Mouse (Mus musculus): ENCODE data around the gene Mpig6b. TPM values are rescaled to one million over a fixed set of nuclear protein-coding genes. Genes with fewer than 3 reads are reported as not detected.

The Mpig6b gene
- polyA plus RNA-seq, 1 experiment from 2014 or later, result 11.2 TPM

DNA sequence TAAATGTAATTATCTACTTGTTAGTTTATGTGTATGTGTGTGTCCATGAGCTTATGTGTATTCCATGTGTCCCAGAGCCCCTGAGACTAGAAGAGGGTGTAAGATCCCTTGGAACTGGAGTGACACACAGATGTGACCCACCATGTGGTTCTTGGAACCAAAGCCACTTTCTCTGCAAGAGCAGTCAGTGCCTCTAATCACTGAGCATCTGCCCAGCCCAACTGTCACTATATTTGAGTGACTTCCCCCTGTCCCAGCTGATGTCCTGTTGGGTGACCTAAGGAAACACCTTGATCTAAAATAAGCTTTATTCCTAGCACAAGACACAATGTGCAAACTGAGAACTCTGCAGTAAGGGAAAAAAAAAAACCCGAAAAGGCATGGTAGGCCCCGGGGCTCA, 37.7 kb downstream of the Mpig6b start:
- Histone ChIP-seq H3K4me3 (ENCODE audit: low read depth, low read length) (no peak overlapping the region), H3K9me3 (ENCODE audit: control insufficient read depth, low read length) (no peaks in the 10 kb centered on the region), H3K36me3 (ENCODE audit: control insufficient read depth, insufficient read depth, low read length) (no peaks in the 10 kb centered on the region), H3K4me1 (replicated peaks; ENCODE audit: control insufficient read depth, insufficient read depth, low read length) (peaks cover 43% of the 10 kb centered on the region), H3K9ac (ENCODE audit: low read depth, low read length) (no peak overlapping the region), H3K4me2 (no peak overlapping the region), H3K27ac (ENCODE audit: low read depth, low read length) (no peak overlapping the region), H3K27me3 (replicated peaks; ENCODE audit: control insufficient read depth, insufficient read depth, low read length) (no peaks in the 10 kb centered on the region)
- ATAC-seq (replicated peaks; ENCODE audit: low FRiP score), result no peak
- WGBS, result 67% methylated on average over 2 of the region's 2 CpGs
- no peak for DNase-seq (ENCODE audit: low spot score)

DNA sequence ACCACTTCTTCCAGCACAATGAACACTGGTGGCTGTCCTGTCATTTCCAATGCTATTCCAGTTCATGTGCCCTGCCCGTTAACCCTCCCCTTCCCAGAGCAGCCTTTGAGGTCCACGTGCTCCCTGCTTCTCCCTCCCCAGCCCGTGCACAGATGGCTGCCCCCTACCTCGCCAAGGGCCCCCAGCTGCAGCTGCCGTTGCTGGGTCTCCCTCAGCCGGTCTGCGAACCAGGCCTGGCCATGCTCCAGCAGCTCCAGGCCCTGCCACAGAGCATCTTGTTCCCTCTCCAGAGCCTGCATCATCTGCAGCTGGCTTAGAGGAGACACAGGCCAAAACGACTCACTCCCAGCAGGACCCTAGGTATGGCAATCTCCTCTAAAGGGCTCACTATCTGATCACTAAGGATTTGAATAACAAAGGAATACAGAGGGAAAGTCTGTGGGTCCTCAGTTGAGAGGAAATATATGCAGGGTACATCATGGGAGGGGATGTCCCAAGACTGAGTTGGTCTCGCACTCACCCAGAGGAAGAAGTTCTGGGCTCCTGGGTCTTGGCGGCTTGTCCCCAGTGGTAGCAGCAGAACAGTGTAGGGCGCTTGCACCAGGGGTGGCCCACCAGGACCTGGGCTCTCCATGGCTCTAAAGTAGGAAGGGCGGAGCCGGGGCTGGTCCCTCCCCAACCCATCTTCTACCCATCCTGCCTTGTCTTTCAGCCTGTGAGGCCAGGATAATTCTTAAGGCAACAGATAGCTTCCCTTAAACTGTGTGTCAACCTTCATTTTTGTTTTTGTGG, 38.5 kb downstream of the Mpig6b start, which contains the start of gene Sapcd1:
Sapcd1 (minus strand) TSS at position 740 of the 792 bp plus-strand sequence.
- H3K36me3 ChIP-seq (ENCODE audit: control insufficient read depth, insufficient read depth, low read length), result no peaks in the 10 kb centered on the region
- H3K27me3 ChIP-seq (replicated peaks; ENCODE audit: control insufficient read depth, insufficient read depth, low read length), result no peaks in the 10 kb centered on the region
- WGBS, result 54% methylated on average over 13 of the region's 13 CpGs
- DNase-seq (ENCODE audit: low spot score), result no peak
- H3K4me1 ChIP-seq (replicated peaks; ENCODE audit: control insufficient read depth, insufficient read depth, low read length), result peaks cover 52% of the 10 kb centered on the region
- no peaks in the 10 kb centered on the region for H3K9me3 ChIP-seq (ENCODE audit: control insufficient read depth, low read length)
- ATAC-seq (replicated peaks; ENCODE audit: low FRiP score), result 0 out of 2 replicates have a peak, but pooled peaks have one; percentile 41
- H3K27ac ChIP-seq (ENCODE audit: low read depth, low read length), result peak within 1 kb of the TSS; percentile 32; the same call in 1 of the 2 replicates
- H3K4me3 ChIP-seq (ENCODE audit: low read depth, low read length), result peak within 1 kb of the TSS; percentile 15; the same call in 1 of the 2 replicates
- peak within 1 kb of the TSS; percentile 23; the same call in 1 of the 2 replicates for H3K4me2 ChIP-seq
- H3K9ac ChIP-seq (ENCODE audit: low read depth, low read length), result peak within 1 kb of the TSS; percentile 46

DNA sequence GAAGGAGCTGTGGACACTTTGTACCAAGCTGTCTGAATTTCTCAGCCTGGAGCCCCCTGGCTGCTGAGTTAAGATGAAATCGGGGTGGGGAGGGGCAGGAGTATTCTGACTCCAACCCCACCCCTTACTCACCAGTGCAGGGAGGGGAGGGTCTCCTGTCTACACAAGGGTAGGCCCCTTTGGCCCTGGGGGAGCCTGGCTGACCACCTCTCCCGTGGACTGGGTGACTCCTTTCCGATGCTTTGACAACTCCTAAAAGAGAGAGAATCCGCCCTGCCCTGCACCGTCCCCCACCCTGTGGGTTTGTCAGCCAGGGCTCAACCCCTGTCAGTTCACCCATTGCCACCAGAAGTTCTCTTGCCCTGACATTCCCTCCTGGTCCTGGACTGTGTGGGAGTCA, 39.8 kb downstream of the Mpig6b start:
- 76% methylated on average over 5 of the region's 5 CpGs for WGBS
- H3K9ac ChIP-seq (ENCODE audit: low read depth, low read length), result no peak overlapping the region
- no peaks in the 10 kb centered on the region for H3K9me3 ChIP-seq (ENCODE audit: control insufficient read depth, low read length)
- no peak overlapping the region for H3K4me3 ChIP-seq (ENCODE audit: low read depth, low read length)
- H3K27me3 ChIP-seq (replicated peaks; ENCODE audit: control insufficient read depth, insufficient read depth, low read length), result no peaks in the 10 kb centered on the region
- peaks cover 61% of the 10 kb centered on the region for H3K4me1 ChIP-seq (replicated peaks; ENCODE audit: control insufficient read depth, insufficient read depth, low read length)
- DNase-seq (ENCODE audit: low spot score) (no peak), ATAC-seq (replicated peaks; ENCODE audit: low FRiP score) (no peak)
- H3K27ac ChIP-seq (ENCODE audit: low read depth, low read length), result no peak overlapping the region
- H3K4me2 ChIP-seq, result no peak overlapping the region
- no peaks in the 10 kb centered on the region for H3K36me3 ChIP-seq (ENCODE audit: control insufficient read depth, insufficient read depth, low read length)

DNA sequence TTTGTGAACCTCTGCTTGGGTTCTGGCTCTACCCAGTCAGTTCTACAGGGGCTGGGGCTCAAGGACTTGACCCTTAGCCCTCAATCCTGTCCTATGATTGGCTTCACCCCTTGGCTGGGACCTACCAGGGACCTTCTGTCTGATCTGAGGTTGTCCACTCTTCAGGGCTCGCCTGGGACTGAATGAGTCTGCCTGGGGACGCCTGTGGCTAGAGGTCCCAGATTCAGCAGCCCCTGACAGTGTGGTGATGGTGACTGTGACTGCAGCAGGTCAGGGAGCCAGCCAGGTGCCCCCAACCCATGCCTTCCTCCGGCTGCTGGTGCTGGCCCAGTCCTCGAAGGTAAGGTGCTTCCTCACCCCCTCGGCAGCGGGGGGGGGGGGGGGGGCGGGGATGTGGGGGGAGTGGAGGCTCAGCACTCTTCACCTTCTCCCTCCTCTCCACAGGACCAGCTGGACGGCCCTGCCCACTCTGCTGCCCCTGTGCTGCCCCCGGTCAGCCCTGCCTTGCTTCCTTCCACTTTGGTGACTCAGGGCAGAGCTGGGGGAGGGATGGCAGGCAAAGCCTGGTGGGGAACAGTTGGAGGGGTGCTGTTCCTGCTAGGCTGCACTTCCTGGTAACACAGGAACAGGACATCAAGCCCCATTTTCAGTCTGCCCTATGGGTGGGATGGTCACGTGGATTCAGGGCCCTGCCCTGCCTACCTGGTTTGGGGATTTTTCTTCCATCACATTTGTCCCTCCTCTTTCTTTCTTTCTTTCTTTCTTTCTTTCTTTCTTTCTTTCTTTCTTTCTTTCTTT, 41.1 kb downstream of the Mpig6b start:
- DNase-seq (ENCODE audit: low spot score) (no peak), ATAC-seq (replicated peaks; ENCODE audit: low FRiP score) (no peak)
- no peaks in the 10 kb centered on the region for H3K27me3 ChIP-seq (replicated peaks; ENCODE audit: control insufficient read depth, insufficient read depth, low read length)
- H3K36me3 ChIP-seq (ENCODE audit: control insufficient read depth, insufficient read depth, low read length), result no peaks in the 10 kb centered on the region
- H3K4me3 ChIP-seq (ENCODE audit: low read depth, low read length), result no peak overlapping the region
- H3K9me3 ChIP-seq (ENCODE audit: control insufficient read depth, low read length), result no peaks in the 10 kb centered on the region
- peaks cover 62% of the 10 kb centered on the region for H3K4me1 ChIP-seq (replicated peaks; ENCODE audit: control insufficient read depth, insufficient read depth, low read length)
- H3K9ac ChIP-seq (ENCODE audit: low read depth, low read length), result no peak overlapping the region
- no peak overlapping the region for H3K27ac ChIP-seq (ENCODE audit: low read depth, low read length)
- 60% methylated on average over 8 of the region's 10 CpGs for WGBS
- H3K4me2 ChIP-seq, result no peak overlapping the region

DNA sequence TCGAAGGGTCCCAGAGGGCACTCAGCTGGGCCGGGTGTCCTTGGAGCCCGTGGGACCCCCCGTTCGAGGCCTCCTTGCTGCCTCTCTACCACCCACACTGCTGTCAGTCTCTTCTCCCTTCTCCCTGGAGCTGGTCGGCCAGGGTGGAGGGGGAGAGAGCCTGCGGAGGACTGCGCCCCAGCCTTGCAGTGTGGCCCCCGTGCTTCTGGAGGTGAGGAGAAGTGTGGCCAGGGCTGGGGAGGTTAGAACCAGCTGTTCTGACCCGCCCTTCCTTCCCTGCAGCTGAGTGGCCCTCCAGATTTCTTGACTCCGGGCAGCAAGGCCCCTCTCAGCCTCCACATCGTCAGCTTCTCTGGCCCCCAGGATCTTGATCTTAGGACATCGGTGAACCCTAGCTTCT, 41.7 kb downstream of the Mpig6b start:
- DNase-seq (ENCODE audit: low spot score) (no peak), ATAC-seq (replicated peaks; ENCODE audit: low FRiP score) (no peak)
- H3K4me2 ChIP-seq, result no peak overlapping the region
- no peak overlapping the region for H3K27ac ChIP-seq (ENCODE audit: low read depth, low read length)
- H3K4me1 ChIP-seq (replicated peaks; ENCODE audit: control insufficient read depth, insufficient read depth, low read length), result peaks cover 55% of the 10 kb centered on the region
- H3K27me3 ChIP-seq (replicated peaks; ENCODE audit: control insufficient read depth, insufficient read depth, low read length), result no peaks in the 10 kb centered on the region
- H3K36me3 ChIP-seq (ENCODE audit: control insufficient read depth, insufficient read depth, low read length), result no peaks in the 10 kb centered on the region
- H3K4me3 ChIP-seq (ENCODE audit: low read depth, low read length), result no peak overlapping the region
- H3K9ac ChIP-seq (ENCODE audit: low read depth, low read length), result no peak overlapping the region
- no peaks in the 10 kb centered on the region for H3K9me3 ChIP-seq (ENCODE audit: control insufficient read depth, low read length)
- 54% methylated on average over 13 of the region's 13 CpGs for WGBS

DNA sequence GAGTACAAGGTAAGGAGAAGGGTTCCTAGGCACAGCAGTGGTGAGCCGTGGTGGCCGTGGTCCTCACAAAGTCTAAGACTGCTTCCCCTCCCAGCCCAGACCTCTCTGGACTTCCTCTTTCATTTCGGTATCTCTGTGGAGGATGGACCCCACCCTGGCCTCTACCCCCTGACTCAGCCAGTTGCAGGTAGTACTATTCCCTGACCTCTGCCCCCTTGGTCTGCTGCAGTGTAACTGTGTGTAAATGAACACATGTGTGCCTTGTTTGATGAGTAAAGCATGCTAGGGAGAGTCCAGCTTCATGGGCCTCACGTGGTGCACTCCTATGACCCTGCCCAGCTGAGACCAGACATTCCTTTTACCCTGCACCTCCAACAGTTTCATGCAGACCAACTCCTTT, 42.2 kb downstream of the Mpig6b start:
- Histone ChIP-seq H3K27me3 (replicated peaks; ENCODE audit: control insufficient read depth, insufficient read depth, low read length) (no peaks in the 10 kb centered on the region), H3K4me2 (peak overlapping the region; percentile 12; the same call in 1 of the 2 replicates), H3K9ac (ENCODE audit: low read depth, low read length) (no peak overlapping the region), H3K4me3 (ENCODE audit: low read depth, low read length) (no peak overlapping the region), H3K36me3 (ENCODE audit: control insufficient read depth, insufficient read depth, low read length) (no peaks in the 10 kb centered on the region), H3K27ac (ENCODE audit: low read depth, low read length) (peak overlapping the region; percentile 41; the same call in 1 of the 2 replicates), H3K9me3 (ENCODE audit: control insufficient read depth, low read length) (no peaks in the 10 kb centered on the region), H3K4me1 (replicated peaks; ENCODE audit: control insufficient read depth, insufficient read depth, low read length) (peaks cover 55% of the 10 kb centered on the region)
- DNase-seq (ENCODE audit: low spot score), result no peak
- ATAC-seq (replicated peaks; ENCODE audit: low FRiP score), result no peak
- 36% methylated on average over 4 of the region's 4 CpGs for WGBS

DNA sequence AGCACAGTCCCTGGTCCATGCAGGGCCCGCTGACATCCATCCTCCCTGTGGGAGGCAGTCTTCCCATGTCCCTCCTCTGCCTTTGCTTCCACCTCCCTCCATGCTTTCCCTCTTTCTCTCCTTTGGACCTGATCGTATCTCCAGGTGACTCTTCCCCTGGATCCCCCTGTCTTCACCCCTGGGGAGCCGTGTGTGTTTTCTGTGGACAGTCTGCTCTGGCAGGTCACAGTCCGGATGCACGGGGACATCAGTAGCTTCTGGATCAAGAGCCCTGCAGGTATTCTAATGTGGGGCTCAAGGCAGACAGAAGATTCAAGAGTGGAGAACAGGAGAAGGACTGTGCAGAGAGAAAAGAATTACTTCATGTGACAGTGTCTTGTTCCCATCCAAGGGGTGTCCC, 42.8 kb downstream of the Mpig6b start:
- Histone ChIP-seq H3K36me3 (ENCODE audit: control insufficient read depth, insufficient read depth, low read length) (no peaks in the 10 kb centered on the region), H3K27ac (ENCODE audit: low read depth, low read length) (peak overlapping the region; percentile 41; the same call in 1 of the 2 replicates), H3K4me3 (ENCODE audit: low read depth, low read length) (no peak overlapping the region), H3K4me1 (replicated peaks; ENCODE audit: control insufficient read depth, insufficient read depth, low read length) (peaks cover 53% of the 10 kb centered on the region), H3K9me3 (ENCODE audit: control insufficient read depth, low read length) (no peaks in the 10 kb centered on the region), H3K4me2 (peak overlapping the region; percentile 12; the same call in 1 of the 2 replicates), H3K9ac (ENCODE audit: low read depth, low read length) (no peak overlapping the region), H3K27me3 (replicated peaks; ENCODE audit: control insufficient read depth, insufficient read depth, low read length) (no peaks in the 10 kb centered on the region)
- ATAC-seq (replicated peaks; ENCODE audit: low FRiP score), result no peak
- 83% methylated on average over 5 of the region's 5 CpGs for WGBS
- DNase-seq (ENCODE audit: low spot score), result no peak

DNA sequence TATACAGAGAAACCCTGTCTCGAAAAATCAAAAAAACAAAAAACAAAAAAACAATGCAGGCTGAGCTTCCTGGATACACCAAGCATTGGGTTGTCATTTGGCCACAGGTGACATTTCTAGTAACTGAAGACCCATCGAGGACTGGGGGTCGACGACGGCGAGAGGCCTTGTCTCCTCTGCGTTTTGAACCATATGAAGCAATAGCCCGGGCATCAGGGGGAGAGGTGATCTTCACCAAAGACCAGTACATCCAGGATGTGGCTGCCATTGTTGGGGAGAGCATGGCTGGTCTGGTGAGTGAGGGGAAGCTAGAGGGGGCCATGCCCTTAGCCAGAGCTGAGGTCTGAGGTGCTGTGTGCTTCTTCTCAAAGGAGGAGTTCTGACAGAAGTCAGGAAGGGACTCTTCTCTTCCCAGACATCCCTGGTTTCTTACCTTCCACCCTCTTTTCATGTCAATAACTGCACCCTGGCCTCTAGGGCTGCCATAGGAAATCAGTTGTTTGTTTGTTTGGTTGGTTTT, 43.4 kb downstream of the Mpig6b start:
- ATAC-seq (replicated peaks; ENCODE audit: low FRiP score), result no peak
- no peak overlapping the region for H3K4me3 ChIP-seq (ENCODE audit: low read depth, low read length)
- H3K36me3 ChIP-seq (ENCODE audit: control insufficient read depth, insufficient read depth, low read length), result no peaks in the 10 kb centered on the region
- H3K4me1 ChIP-seq (replicated peaks; ENCODE audit: control insufficient read depth, insufficient read depth, low read length), result peaks cover 47% of the 10 kb centered on the region
- no peaks in the 10 kb centered on the region for H3K9me3 ChIP-seq (ENCODE audit: control insufficient read depth, low read length)
- DNase-seq (ENCODE audit: low spot score), result peak; percentile 36
- no peak overlapping the region for H3K9ac ChIP-seq (ENCODE audit: low read depth, low read length)
- WGBS, result 77% methylated on average over 8 of the region's 8 CpGs
- peak overlapping the region; percentile 69 for H3K27ac ChIP-seq (ENCODE audit: low read depth, low read length)
- H3K4me2 ChIP-seq, result no peak overlapping the region; the same call in 1 of the 2 replicates
- no peaks in the 10 kb centered on the region for H3K27me3 ChIP-seq (replicated peaks; ENCODE audit: control insufficient read depth, insufficient read depth, low read length)

Measured in liver, embryonic 11.5 days (tissue).